Mouse (Mus musculus): Measurements from ENCODE around the gene Slc22a6.

GRCm38 (mm10) chr19:8578293-8578969 is 39.4 kb upstream of the Slc22a6 start:
- TF ChIP-seq CTCF (IDR thresholded peaks at IDR 0.05; ENCODE audit: insufficient read depth, low read length) (peak; percentile 97), POLR2A (IDR thresholded peaks at IDR 0.05; ENCODE audit: borderline replicate concordance, extremely low read depth, low read depth, low read length) (no peak)
